Mouse (Mus musculus) heart, postnatal 0 days (tissue): ENCODE results near the gene Dgkq. TPM values are rescaled to one million over a fixed set of nuclear protein-coding genes. Genes with fewer than 3 reads are reported as not detected.

ENCODE experiments used
- ATAC-seq: fragments of 200-750 bp; cut with Nextera tagmentation; 2 replicates; pipeline ENCODE4 v1.8.0; 2017; ENCODE audit warnings: low read depth, moderate number of reproducible peaks, moderate library complexity; ENCODE audit not compliant: insufficient read depth
- DNase-seq: peaks from one replicate; pipeline ENCODE4 v3.0.0-alpha.2; 2016; ENCODE audit warnings: low spot score
- H3K27ac ChIP-seq: fragments of 300-500 bp; sonication (generic); 2 replicates; pipeline ENCODE4 v1.5.1; 2014; ENCODE audit warnings: low read depth, mild to moderate bottlenecking
- H3K27me3 ChIP-seq: fragments of 300-500 bp; sonication (generic); 2 replicates; pipeline ENCODE4 v1.6.1; 2014; ENCODE audit warnings: low read length, mixed read lengths; ENCODE audit not compliant: control insufficient read depth, insufficient read depth
- H3K36me3 ChIP-seq: fragments of 300-500 bp; sonication (generic); replicated peaks from 2 replicates; pipeline ENCODE4 v1.6.1; 2014; ENCODE audit warnings: low read length, mixed read lengths; ENCODE audit not compliant: control insufficient read depth, insufficient read depth
- H3K4me1 ChIP-seq: fragments of 300-500 bp; sonication (generic); 2 replicates; pipeline ENCODE4 v1.6.1; 2014; ENCODE audit warnings: antibody characterized with exemption; ENCODE audit not compliant: control insufficient read depth, insufficient read depth
- H3K4me2 ChIP-seq: fragments of 300-500 bp; sonication (generic); 2 replicates; pipeline ENCODE4 v1.6.1; 2014; ENCODE audit warnings: low read depth, mild to moderate bottlenecking, low read length, moderate library complexity
- H3K4me3 ChIP-seq: fragments of 300-500 bp; sonication (generic); 2 replicates; pipeline ENCODE4 v1.5.1; 2014; ENCODE audit warnings: low read depth, low read length
- H3K9ac ChIP-seq: fragments of 300-500 bp; sonication (generic); replicated peaks from 2 replicates; pipeline ENCODE4 v1.6.1; 2014; ENCODE audit warnings: low read depth, low read length, mixed read lengths
- H3K9me3 ChIP-seq: fragments of 300-500 bp; sonication (generic); replicated peaks from 2 replicates; pipeline ENCODE4 v1.6.1; 2016; ENCODE audit warnings: low read length; ENCODE audit not compliant: control insufficient read depth
- CTCF ChIP-seq: IDR thresholded peaks from 2 replicates; pipeline ENCODE4 v1.5.1; 2016; ENCODE audit warnings: antibody characterized with exemption, control low read depth, low read depth
- EP300 ChIP-seq: IDR thresholded peaks from 2 replicates; pipeline ENCODE4 v1.6.1; 2016; ENCODE audit warnings: antibody characterized with exemption, low read depth
- WGBS: fragments of 180-500 bp; shearing (Covaris S2); extraction: QIAGEN DNeasy Blood & Tissue Kit; methylation state at CpG from one replicate; pipeline ENCODE4 v1.1.7; 2014; 5-methylcytosine and 5-hydroxymethylcytosine counted together
- polyA plus RNA-seq: library from polyadenylated mRNA; unstranded; fragments of >200 nt; fragmentation: Nextera tagmentation; extraction: Ambion mirVana; gene quantifications from 2 replicates; pipeline ENCODE4 v1.2.1, GENCODE M21; 2015
- total RNA-seq: library from RNA; depleted of rRNA; stranded (reverse); fragments of >200 nt; gene quantifications from 2 replicates; pipeline ENCODE4 v1.2.3, GENCODE M21; 2014; ENCODE audit warnings: low replicate concordance

Dgkq gene
- total and polyA plus RNA-seq, 2 experiments from 2014 or later, result 3.0 to 34.7 TPM

DNA sequence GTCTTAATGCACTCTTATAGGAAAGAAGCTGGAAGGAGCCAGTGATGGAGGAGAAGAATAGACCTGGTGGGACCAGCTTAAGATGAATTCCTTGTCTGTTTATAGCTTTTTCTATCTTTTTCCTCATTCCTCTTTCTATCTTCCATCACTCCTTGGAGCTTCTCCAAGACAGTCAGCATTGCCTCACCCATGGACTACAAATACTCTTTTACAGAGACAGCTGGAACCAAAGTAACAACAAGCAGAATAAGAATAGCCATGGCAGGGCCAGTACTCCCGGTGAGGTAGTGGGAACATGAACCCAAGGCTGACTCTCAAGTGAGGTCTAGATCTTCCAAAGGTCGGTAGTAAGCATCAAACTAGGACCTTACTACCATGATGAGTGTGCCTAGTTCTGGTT, 43.6 kb upstream of the Dgkq start:
- H3K4me3 ChIP-seq, result no peak overlapping the region
- no peaks in the 10 kb centered on the region for H3K4me1 ChIP-seq
- no peak for ATAC-seq
- no peaks in the 10 kb centered on the region for H3K27me3 ChIP-seq
- TF ChIP-seq CTCF (no peak), EP300 (no peak)
- no peak for DNase-seq
- H3K27ac ChIP-seq, result no peak overlapping the region
- H3K36me3 ChIP-seq, result no peaks in the 10 kb centered on the region
- H3K9me3 ChIP-seq, result no peaks in the 10 kb centered on the region
- no peak overlapping the region for H3K4me2 ChIP-seq
- 76% methylated on average over 2 of the region's 2 CpGs for WGBS
- no peak overlapping the region for H3K9ac ChIP-seq

GRCm38 (mm10) chr5:108711968-108712367, 42.5 kb upstream of the Dgkq start:
- Histone ChIP-seq H3K9ac (no peak overlapping the region), H3K9me3 (no peaks in the 10 kb centered on the region), H3K4me3 (no peak overlapping the region), H3K27me3 (no peaks in the 10 kb centered on the region), H3K27ac (no peak overlapping the region), H3K36me3 (no peaks in the 10 kb centered on the region), H3K4me1 (no peaks in the 10 kb centered on the region), H3K4me2 (no peak overlapping the region)
- ATAC-seq (no peak), DNase-seq (no peak)
- WGBS, result 69% methylated on average over 5 of the region's 6 CpGs
- no peak for TF ChIP-seq CTCF
- no peak for TF ChIP-seq EP300

- 47% methylated on average over 6 of the region's 6 CpGs for whole genome bisulfite sequencing
- H3K27me3 ChIP-seq, result no peaks in the 10 kb centered on the region
- H3K9ac ChIP-seq, result no peak overlapping the region
- H3K4me1 ChIP-seq, result no peaks in the 10 kb centered on the region
- no peak for ATAC-seq
- H3K4me2 ChIP-seq, result no peak overlapping the region
- H3K9me3 ChIP-seq, result no peaks in the 10 kb centered on the region
- TF ChIP-seq EP300, result no peak
- no peak for TF ChIP-seq CTCF
- H3K4me3 ChIP-seq, result no peak overlapping the region
- peaks cover 19% of the 10 kb centered on the region for H3K36me3 ChIP-seq
- DNase-seq, result no peak
- H3K27ac ChIP-seq, result no peak overlapping the region
These were observed 39.7 kb upstream of the Dgkq start for GRCm38 (mm10) chr5:108708981-108709731.

DNA sequence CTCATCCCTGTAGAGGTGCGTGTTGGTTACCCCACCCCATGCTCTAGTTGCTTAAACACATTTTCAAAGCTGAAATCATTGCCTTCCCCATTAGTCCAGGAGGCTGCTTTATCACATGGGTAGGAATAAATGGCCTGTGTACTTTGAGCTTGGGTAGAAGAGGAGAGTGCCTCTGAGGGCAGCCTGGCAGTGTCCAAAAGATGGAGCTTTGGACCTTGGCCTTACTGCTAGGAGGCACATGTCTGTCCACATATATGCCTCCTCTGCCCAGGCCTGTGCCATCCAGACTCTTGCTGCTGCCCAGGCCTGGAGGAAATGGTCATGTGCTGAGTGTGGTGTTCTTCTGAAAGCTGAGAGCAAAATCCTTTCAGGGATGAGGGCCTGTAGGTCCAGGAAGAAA, 38.9 kb upstream of the Dgkq start:
- H3K36me3 ChIP-seq, result peaks cover 19% of the 10 kb centered on the region

GRCm38 (mm10) chr5:108707758-108708157, 38.3 kb upstream of the Dgkq start:
- H3K36me3 ChIP-seq, result peaks cover 19% of the 10 kb centered on the region
- no peak overlapping the region for H3K9ac ChIP-seq
- H3K27ac ChIP-seq, result no peak overlapping the region
- 59% methylated on average over 2 of the region's 2 CpGs for WGBS
- no peak for TF ChIP-seq CTCF
- TF ChIP-seq EP300, result no peak
- no peaks in the 10 kb centered on the region for H3K9me3 ChIP-seq
- no peak overlapping the region for H3K4me2 ChIP-seq
- H3K4me3 ChIP-seq, result no peak overlapping the region
- no peak for ATAC-seq
- DNase-seq, result no peak
- H3K4me1 ChIP-seq, result no peaks in the 10 kb centered on the region
- H3K27me3 ChIP-seq, result no peaks in the 10 kb centered on the region

More for the DNA sequence above, 38.9 kb upstream of the Dgkq start:
- ATAC-seq (no peak), DNase-seq (no peak)
- Histone ChIP-seq H3K9ac (no peak overlapping the region), H3K4me1 (no peaks in the 10 kb centered on the region), H3K4me2 (no peak overlapping the region), H3K27ac (no peak overlapping the region), H3K9me3 (no peaks in the 10 kb centered on the region), H3K4me3 (no peak overlapping the region), H3K27me3 (no peaks in the 10 kb centered on the region)
- WGBS, result 96% methylated on average over 1 of the region's 1 CpGs
- TF ChIP-seq EP300 (no peak), CTCF (no peak)
